Mouse (Mus musculus): ENCODE measurements around the gene Fads3. TPM values are rescaled to one million over a fixed set of nuclear protein-coding genes. Genes with fewer than 3 reads are reported as not detected.

Fads3 gene
- total RNA-seq, 2 experiments from 2014 or later: 37.8 to 39.8 TPM

DNA sequence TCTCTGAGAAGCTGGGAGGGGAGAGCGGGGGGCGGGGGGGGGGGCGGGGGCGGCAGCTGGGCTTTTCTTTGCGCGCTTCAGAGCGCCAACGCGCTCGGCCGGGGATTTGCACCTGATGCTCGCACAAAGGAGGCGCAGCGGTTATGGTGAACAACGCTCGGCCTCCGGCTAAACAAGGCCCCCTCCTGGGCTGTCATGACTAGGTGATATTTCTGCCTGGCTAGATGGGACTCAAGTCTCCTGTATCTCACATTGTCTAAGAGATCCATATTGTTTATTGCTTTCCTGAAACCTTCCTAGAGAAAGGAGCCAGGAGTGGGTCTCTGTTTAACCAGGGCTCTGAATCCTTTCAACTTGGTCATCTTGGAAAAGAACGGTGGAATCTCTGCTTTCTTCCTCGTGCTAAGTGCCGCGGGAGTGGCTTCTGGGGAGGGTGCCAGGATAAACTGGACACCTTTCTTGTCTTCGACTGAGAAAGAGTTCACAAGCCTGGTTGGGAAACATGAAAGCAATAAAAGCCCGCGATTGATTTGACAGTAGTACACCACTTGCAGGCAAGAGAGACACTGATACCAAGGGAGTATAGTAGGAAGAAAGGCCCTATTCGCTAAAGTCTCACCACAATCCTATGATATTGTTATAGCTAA is 60.8 kb downstream of the Fads3 start:
- intact Hi-C loops (cut with DNase I): loop anchor here (5.0 kb wide), 2 partner anchors 80 to 100 kb away; partner anchors contain the start of genes Best1, Fads1 and Rab3il1
- no peak for DNase-seq

GRCm38 (mm10) chr19:10104234-10104633 is 62.9 kb downstream of the Fads3 start:
- intact Hi-C loops (cut with DNase I): loop anchor here (5.0 kb wide), 2 partner anchors 78 to 102 kb away; partner anchors contain the start of genes Best1, Fads1 and Rab3il1
- DNase-seq: no peak

DNA sequence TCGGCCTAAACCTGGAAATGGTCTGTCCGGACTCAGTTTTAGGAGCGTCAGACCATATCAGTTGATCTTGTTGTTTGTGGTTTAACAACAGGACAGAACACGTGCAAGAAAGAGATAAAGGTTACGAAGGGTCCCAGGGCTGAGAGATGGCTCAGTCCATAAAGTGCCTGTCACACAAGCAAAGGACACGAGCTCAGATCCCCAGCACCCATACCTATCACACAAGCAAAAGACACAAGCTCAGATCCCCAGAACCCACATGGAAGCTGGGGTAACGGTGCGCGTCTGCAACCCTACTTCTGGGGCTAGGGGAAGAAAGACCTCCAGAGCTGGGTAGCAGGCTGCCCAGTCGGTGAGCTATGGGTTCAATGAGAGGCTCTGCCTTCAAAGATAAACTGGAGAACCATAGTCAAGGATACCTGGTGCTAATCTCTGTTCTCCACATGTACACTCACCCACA is 63.7 kb downstream of the Fads3 start:
- no peak for DNase-seq
- intact Hi-C loops (cut with DNase I): no loop called here

DNA sequence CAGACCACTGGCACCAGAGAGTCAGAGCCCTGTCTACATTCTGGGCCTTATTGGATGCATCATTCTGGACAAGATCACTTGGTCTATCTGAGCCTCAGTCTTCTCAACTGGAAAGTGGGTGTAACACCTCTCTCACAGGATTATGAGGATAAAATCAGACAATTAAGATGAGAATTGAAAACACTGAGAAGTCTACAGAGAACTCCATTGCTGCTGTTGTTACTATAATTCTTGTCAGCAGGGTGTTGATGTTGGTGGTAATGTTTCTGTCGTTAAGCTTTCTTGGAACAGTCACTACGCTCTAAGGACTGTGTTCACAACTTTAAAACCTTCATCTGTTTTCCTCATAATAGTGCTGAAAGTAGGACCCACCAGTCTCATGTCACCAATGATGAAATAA is 65.3 kb downstream of the Fads3 start:
- intact Hi-C loops (cut with DNase I): no loop called here
- no peak for DNase-seq

- intact Hi-C loops (cut with DNase I): no loop called here
- DNase-seq: no peak
Measured at GRCm38 (mm10) chr19:10107051-10107611, 65.8 kb downstream of the Fads3 start.

DNA sequence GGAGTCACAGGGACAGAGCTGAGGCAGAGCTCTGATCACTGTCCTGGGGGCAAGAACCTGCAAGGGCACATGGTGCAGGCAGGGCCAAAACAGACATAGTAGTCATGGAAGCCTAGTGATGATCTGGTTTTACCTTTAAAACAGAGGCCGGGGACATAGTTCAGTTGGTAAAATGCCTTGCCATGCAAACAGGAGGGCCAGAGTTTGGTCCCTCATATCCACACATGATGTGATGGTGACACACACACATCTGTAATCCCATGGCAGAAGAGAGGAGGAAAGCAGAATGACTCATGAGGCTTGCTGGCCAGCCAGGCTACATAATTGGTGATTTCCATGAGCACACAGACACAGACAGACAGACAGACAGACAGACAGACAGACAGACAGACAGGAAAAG is 66.8 kb downstream of the Fads3 start:
- intact Hi-C loops (cut with DNase I): no loop called here
- DNase-seq: no peak

DNA sequence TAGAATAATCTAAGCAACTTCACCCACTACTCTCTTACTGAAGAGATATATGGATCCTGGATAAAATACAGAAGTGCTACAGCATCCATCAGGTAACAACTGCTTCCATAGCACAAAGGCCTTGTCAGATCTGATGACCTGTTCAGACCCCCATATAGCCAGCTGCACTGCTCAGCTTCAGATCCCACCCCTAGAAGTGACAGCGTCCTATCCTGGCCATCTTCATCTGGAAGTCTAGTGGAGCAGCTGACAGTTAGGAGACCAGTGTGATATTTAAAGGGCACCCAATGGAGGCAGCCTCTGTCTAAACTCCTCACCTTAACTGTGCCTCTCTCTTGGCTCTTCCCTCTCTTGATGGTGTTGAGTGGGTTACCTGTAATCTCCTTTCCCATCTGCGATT is 67.3 kb downstream of the Fads3 start:
- DNase-seq: no peak
- intact Hi-C loops (cut with DNase I): no loop called here

Other genes starting within 250 kb of the Fads3 start
- gene Scgb2a2, start 194.0 kb upstream of the Fads3 start, total RNA-seq (2021): not detected
- 1 to 10 TPM; 6.6 TPM for gene Incenp, start 142.0 kb upstream of the Fads3 start, total RNA-seq (2021)
- gene Fth1, start 61.0 kb upstream of the Fads3 start, total RNA-seq (2021): 1,000 to 10,000 TPM; 2,889 to 3,152 TPM
- gene Best1, start 39.9 kb upstream of the Fads3 start, total RNA-seq (2021): under 1 TPM; 0.11 to 0.14 TPM
- gene Rab3il1, start 39.9 kb upstream of the Fads3 start, total RNA-seq (2021): 1 to 10 TPM; 7.9 to 8.7 TPM
- 1 to 10 TPM; 4.8 to 6.8 TPM for gene Fads2, start 60.2 kb downstream of the Fads3 start, total RNA-seq (2021)
- gene Fads1, start 141.3 kb downstream of the Fads3 start, total RNA-seq (2021): 10 to 100 TPM; 23.7 to 24.0 TPM
- gene Tmem258, start 162.4 kb downstream of the Fads3 start, total RNA-seq (2021): 100 to 1,000 TPM; 173 to 180 TPM
- 1 to 10 TPM; 4.7 TPM for gene Fen1, start 162.6 kb downstream of the Fads3 start, total RNA-seq (2021)
- 1 to 10 TPM; 5.9 to 7.3 TPM for gene Myrf, start 199.2 kb downstream of the Fads3 start, total RNA-seq (2021)

Data from heart, postnatal 36 days (tissue).